Mouse (Mus musculus) embryonic facial prominence, embryonic 15.5 days (tissue): ENCODE data around the gene Igsf8. TPM values are rescaled to one million over a fixed set of nuclear protein-coding genes. Genes with fewer than 3 reads are reported as not detected.

ENCODE experiments used
- ATAC-seq: fragments of 200-750 bp; cut with Nextera tagmentation; 2 replicates; pipeline ENCODE4 v1.8.0; 2017; ENCODE audit warnings: low read depth, moderate TSS enrichment; ENCODE audit not compliant: insufficient number of reproducible peaks, low FRiP score, low TSS enrichment
- H3K27ac ChIP-seq: fragments of 300-500 bp; sonication (generic); replicated peaks from 2 replicates; pipeline ENCODE4 v1.5.1; 2015; ENCODE audit warnings: mild to moderate bottlenecking, inconsistent platforms
- H3K27me3 ChIP-seq: fragments of 300-500 bp; sonication (generic); 2 replicates; pipeline ENCODE4 v1.6.1; 2015; ENCODE audit warnings: inconsistent platforms
- H3K36me3 ChIP-seq: fragments of 300-500 bp; sonication (generic); 2 replicates; pipeline ENCODE4 v1.6.1; 2015; ENCODE audit warnings: mild to moderate bottlenecking, inconsistent platforms
- H3K4me1 ChIP-seq: fragments of 300-500 bp; sonication (generic); 2 replicates; pipeline ENCODE4 v1.6.1; 2015; ENCODE audit warnings: inconsistent platforms
- H3K4me2 ChIP-seq: fragments of 300-500 bp; sonication (generic); replicated peaks from 2 replicates; pipeline ENCODE4 v1.6.1; 2015; ENCODE audit warnings: mild to moderate bottlenecking, inconsistent platforms
- H3K4me3 ChIP-seq: fragments of 300-500 bp; sonication (generic); replicated peaks from 2 replicates; pipeline ENCODE4 v1.5.1; 2015; ENCODE audit warnings: mild to moderate bottlenecking, inconsistent platforms
- H3K9ac ChIP-seq: fragments of 300-500 bp; sonication (generic); 2 replicates; pipeline ENCODE4 v1.6.1; 2015; ENCODE audit warnings: inconsistent platforms
- H3K9me3 ChIP-seq: fragments of 300-500 bp; sonication (generic); replicated peaks from 2 replicates; pipeline ENCODE4 v1.6.1; 2016; ENCODE audit warnings: inconsistent platforms
- WGBS: fragments of 180-500 bp; shearing (Covaris S2); methylation state at CpG from one replicate; pipeline ENCODE4 v1.1.7; 2015; 5-methylcytosine and 5-hydroxymethylcytosine counted together
- polyA plus RNA-seq: library from polyadenylated mRNA; unstranded; fragments of >200 nt; fragmentation: Nextera tagmentation; extraction: Ambion mirVana; gene quantifications from 2 replicates; pipeline ENCODE4 v1.2.1, GENCODE M21; 2015

Gene Igsf8
- polyA plus RNA-seq, 1 experiment from 2014 or later, result 71.9 TPM

- peaks cover 36% of the 10 kb centered on the region for H3K4me1 ChIP-seq
- H3K4me3 ChIP-seq, result peak overlapping the region; percentile 67; the same call in 1 of the 2 replicates
- peaks cover 14% of the 10 kb centered on the region; the same call in 1 of the 2 replicates for H3K36me3 ChIP-seq
- no peaks in the 10 kb centered on the region for H3K9me3 ChIP-seq
- no peaks in the 10 kb centered on the region for H3K27me3 ChIP-seq
- ATAC-seq, result no peak
- H3K4me2 ChIP-seq, result 0 out of 2 replicates have a peak overlapping the region, but pooled peaks have one; percentile 95
- H3K27ac ChIP-seq, result 0 out of 2 replicates have a peak overlapping the region, but pooled peaks have one; percentile 4
- H3K9ac ChIP-seq, result no peak overlapping the region
- 72% methylated on average over 10 of the region's 10 CpGs for WGBS
Measured at GRCm38 (mm10) chr1:172313613-172314411, 52.4 kb downstream of the Igsf8 start.

- Histone ChIP-seq H3K27me3 (no peaks in the 10 kb centered on the region), H3K4me2 (no peak overlapping the region), H3K4me1 (peaks cover 29% of the 10 kb centered on the region), H3K36me3 (peaks cover 20% of the 10 kb centered on the region; the same call in 1 of the 2 replicates), H3K4me3 (no peak overlapping the region), H3K9ac (no peak overlapping the region), H3K27ac (no peak overlapping the region), H3K9me3 (no peaks in the 10 kb centered on the region)
- ATAC-seq, result no peak
- 78% methylated on average over 3 of the region's 3 CpGs for WGBS
Measured at GRCm38 (mm10) chr1:172314911-172315310, 53.5 kb downstream of the Igsf8 start.

GRCm38 (mm10) chr1:172317431-172317830 is 56.0 kb downstream of the Igsf8 start:
- no peaks in the 10 kb centered on the region for H3K9me3 ChIP-seq
- H3K36me3 ChIP-seq, result peaks cover 20% of the 10 kb centered on the region; the same call in 1 of the 2 replicates
- WGBS, result 53% methylated on average over 18 of the region's 18 CpGs
- no peak overlapping the region for H3K4me2 ChIP-seq
- H3K4me3 ChIP-seq, result no peak overlapping the region
- H3K27ac ChIP-seq, result no peak overlapping the region
- H3K9ac ChIP-seq, result no peak overlapping the region
- H3K27me3 ChIP-seq, result no peaks in the 10 kb centered on the region
- no peak for ATAC-seq
- H3K4me1 ChIP-seq, result peaks cover 18% of the 10 kb centered on the region

GRCm38 (mm10) chr1:172317946-172318345 is 56.5 kb downstream of the Igsf8 start:
- H3K4me2 ChIP-seq, result no peak overlapping the region
- H3K4me3 ChIP-seq, result no peak overlapping the region
- no peaks in the 10 kb centered on the region for H3K9me3 ChIP-seq
- no peaks in the 10 kb centered on the region for H3K27me3 ChIP-seq
- no peak overlapping the region for H3K9ac ChIP-seq
- 64% methylated on average over 15 of the region's 15 CpGs for WGBS
- ATAC-seq, result no peak
- no peak overlapping the region for H3K27ac ChIP-seq
- peaks cover 14% of the 10 kb centered on the region for H3K4me1 ChIP-seq
- peaks cover 20% of the 10 kb centered on the region; the same call in 1 of the 2 replicates for H3K36me3 ChIP-seq

- Histone ChIP-seq H3K4me2 (no peak overlapping the region), H3K27ac (no peak overlapping the region), H3K4me3 (no peak overlapping the region), H3K36me3 (peaks cover 20% of the 10 kb centered on the region; the same call in 1 of the 2 replicates), H3K9ac (no peak overlapping the region), H3K9me3 (no peaks in the 10 kb centered on the region), H3K27me3 (no peaks in the 10 kb centered on the region), H3K4me1 (peaks cover 8% of the 10 kb centered on the region)
- 80% methylated on average over 19 of the region's 19 CpGs for WGBS
- no peak for ATAC-seq
Measured at GRCm38 (mm10) chr1:172318424-172319035, 57.1 kb downstream of the Igsf8 start.

- 0 out of 2 replicates have a peak, but pooled peaks cover 3% of the 10 kb centered on the region for H3K4me1 ChIP-seq
- H3K36me3 ChIP-seq, result peaks cover 20% of the 10 kb centered on the region; the same call in 1 of the 2 replicates
- no peaks in the 10 kb centered on the region for H3K27me3 ChIP-seq
- no peak overlapping the region for H3K9ac ChIP-seq
- H3K27ac ChIP-seq, result no peak overlapping the region
- no peak overlapping the region for H3K4me2 ChIP-seq
- WGBS, result 80% methylated on average over 7 of the region's 7 CpGs
- H3K4me3 ChIP-seq, result no peak overlapping the region
- ATAC-seq, result no peak
- H3K9me3 ChIP-seq, result no peaks in the 10 kb centered on the region
Measured at GRCm38 (mm10) chr1:172319346-172319745, 57.9 kb downstream of the Igsf8 start.

GRCm38 (mm10) chr1:172319921-172320411 is 58.5 kb downstream of the Igsf8 start:
- no peak overlapping the region for H3K4me3 ChIP-seq
- H3K4me2 ChIP-seq, result no peak overlapping the region
- H3K9me3 ChIP-seq, result no peaks in the 10 kb centered on the region
- ATAC-seq, result no peak
- H3K36me3 ChIP-seq, result peaks cover 20% of the 10 kb centered on the region; the same call in 1 of the 2 replicates
- H3K4me1 ChIP-seq, result 0 out of 2 replicates have a peak, but pooled peaks cover 3% of the 10 kb centered on the region
- 35% methylated on average over 5 of the region's 5 CpGs for WGBS
- no peak overlapping the region for H3K9ac ChIP-seq
- H3K27me3 ChIP-seq, result peaks cover 2% of the 10 kb centered on the region; the same call in 1 of the 2 replicates
- no peak overlapping the region; the same call in 1 of the 2 replicates for H3K27ac ChIP-seq

- peaks cover 14% of the 10 kb centered on the region for H3K4me1 ChIP-seq
- no peak for ATAC-seq
- no peak overlapping the region for H3K9ac ChIP-seq
- 57% methylated on average over 13 of the region's 13 CpGs for WGBS
- H3K36me3 ChIP-seq, result peaks cover 15% of the 10 kb centered on the region; the same call in 1 of the 2 replicates
- peaks cover 29% of the 10 kb centered on the region for H3K27me3 ChIP-seq
- H3K27ac ChIP-seq, result no peak overlapping the region
- H3K4me2 ChIP-seq, result no peak overlapping the region
- no peak overlapping the region for H3K4me3 ChIP-seq
- no peaks in the 10 kb centered on the region for H3K9me3 ChIP-seq
Measured at GRCm38 (mm10) chr1:172322725-172323124, 61.3 kb downstream of the Igsf8 start.

GRCm38 (mm10) chr1:172323298-172323697 is 61.9 kb downstream of the Igsf8 start:
- no peak for ATAC-seq
- H3K27ac ChIP-seq, result no peak overlapping the region
- H3K9ac ChIP-seq, result no peak overlapping the region
- no peak overlapping the region for H3K4me3 ChIP-seq
- WGBS, result 38% methylated on average over 5 of the region's 5 CpGs
- no peaks in the 10 kb centered on the region for H3K9me3 ChIP-seq
- H3K27me3 ChIP-seq, result peaks cover 35% of the 10 kb centered on the region
- H3K4me2 ChIP-seq, result no peak overlapping the region
- H3K4me1 ChIP-seq, result peaks cover 14% of the 10 kb centered on the region
- peaks cover 11% of the 10 kb centered on the region; the same call in 1 of the 2 replicates for H3K36me3 ChIP-seq

GRCm38 (mm10) chr1:172323801-172324359 is 62.4 kb downstream of the Igsf8 start:
- Histone ChIP-seq H3K36me3 (0 out of 2 replicates have a peak, but pooled peaks cover 6% of the 10 kb centered on the region), H3K4me1 (peaks cover 14% of the 10 kb centered on the region), H3K27ac (no peak overlapping the region), H3K9me3 (no peaks in the 10 kb centered on the region), H3K9ac (no peak overlapping the region), H3K27me3 (peaks cover 41% of the 10 kb centered on the region), H3K4me3 (no peak overlapping the region), H3K4me2 (no peak overlapping the region)
- WGBS, result 66% methylated on average over 6 of the region's 6 CpGs
- ATAC-seq, result no peak

- H3K4me1 ChIP-seq, result peaks cover 14% of the 10 kb centered on the region
- no peaks in the 10 kb centered on the region for H3K9me3 ChIP-seq
- H3K9ac ChIP-seq, result no peak overlapping the region
- H3K4me2 ChIP-seq, result no peak overlapping the region
- no peaks in the 10 kb centered on the region for H3K36me3 ChIP-seq
- ATAC-seq, result no peak
- 10% methylated on average over 7 of the region's 7 CpGs for WGBS
- peaks cover 48% of the 10 kb centered on the region for H3K27me3 ChIP-seq
- no peak overlapping the region for H3K4me3 ChIP-seq
- H3K27ac ChIP-seq, result no peak overlapping the region
Measured at GRCm38 (mm10) chr1:172324725-172325124, 63.3 kb downstream of the Igsf8 start.
